Mouse (Mus musculus) CH12.LX (cell line): ENCODE results near the gene Slc16a4. TPM values are rescaled to one million over a fixed set of nuclear protein-coding genes. Genes with fewer than 3 reads are reported as not detected.

Experiments used
- DNase-seq: peaks from one replicate; pipeline ENCODE4 v3.0.0-alpha.2; 2013; ENCODE audit errors: extremely low read depth
- H3K27ac ChIP-seq: 2 replicates; pipeline ENCODE4 v1.5.1; 2012; ENCODE audit warnings: low read depth, mild to moderate bottlenecking, control low read depth, moderate library complexity; ENCODE audit not compliant: insufficient read depth
- H3K27me3 ChIP-seq: replicated peaks from 2 replicates; pipeline ENCODE3; 2012; ENCODE audit warnings: inconsistent platforms
- H3K36me3 ChIP-seq, 2 experiments: replicated peaks in 1 of 2; 2 replicates each; pipeline versions ENCODE3 to v1.6.1; 2012; ENCODE audit warnings: inconsistent platforms in 1 of 2, low read length in 1 of 2, mild to moderate bottlenecking in 1 of 2, mixed read lengths in 1 of 2, moderate library complexity in 1 of 2; ENCODE audit not compliant: control insufficient read depth in 1 of 2, insufficient read depth in 1 of 2
- H3K4me1 ChIP-seq, 2 experiments: 2 replicates each; pipeline ENCODE4 v1.6.1; 2012; ENCODE audit warnings: inconsistent platforms in 1 of 2, moderate library complexity in 1 of 2; ENCODE audit not compliant: insufficient read depth in 2 of 2, control insufficient read depth in 1 of 2
- H3K4me2 ChIP-seq: 2 replicates; pipeline ENCODE4 v1.6.1; 2012; ENCODE audit warnings: low read depth, mild to moderate bottlenecking, control low read depth; ENCODE audit not compliant: poor library complexity, insufficient read depth, severe bottlenecking
- H3K4me3 ChIP-seq, 3 experiments: fragments of 150-350 bp in 1 of 3; sonication (generic) in 1 of 3; replicated peaks in 1 of 3; 2 replicates each; pipeline versions ENCODE3 to v1.5.1; 2011 to 2012; ENCODE audit warnings: low read depth in 2 of 3, low read length in 2 of 3, mild to moderate bottlenecking in 2 of 3, moderate library complexity in 2 of 3, control low read depth in 1 of 3, improper control_type of control experiment in 1 of 3, inconsistent platforms in 1 of 3, mixed read lengths in 1 of 3; ENCODE audit not compliant: poor library complexity in 1 of 3
- H3K79me2 ChIP-seq: replicated peaks from 2 replicates; pipeline ENCODE4 v1.6.1; 2012; ENCODE audit warnings: mild to moderate bottlenecking, moderate library complexity; ENCODE audit not compliant: control insufficient read depth, poor library complexity, insufficient read depth, severe bottlenecking; ENCODE audit errors: extremely low read depth
- H3K9ac ChIP-seq: 2 replicates; pipeline ENCODE4 v1.6.1; 2012; ENCODE audit warnings: low read depth, mild to moderate bottlenecking, control low read depth, moderate library complexity; ENCODE audit not compliant: insufficient read depth
- H3K9me3 ChIP-seq: replicated peaks from 2 replicates; pipeline ENCODE3; 2012; ENCODE audit warnings: low read length, inconsistent platforms, mixed read lengths
- BHLHE40 ChIP-seq: IDR thresholded peaks from 2 replicates; pipeline ENCODE4 v1.6.1; 2011; ENCODE audit warnings: mild to moderate bottlenecking, low read depth, low read length, improper control_type of control experiment
- CHD1 ChIP-seq: IDR thresholded peaks from 2 replicates; pipeline ENCODE4 v1.6.1; 2012; ENCODE audit warnings: low read depth, low read length, improper control_type of control experiment, inconsistent platforms
- CHD2 ChIP-seq: IDR thresholded peaks from 2 replicates; pipeline ENCODE4 v1.6.1; 2011; ENCODE audit warnings: low read length, improper control_type of control experiment
- CTCF ChIP-seq, 2 experiments: IDR thresholded peaks in 1 of 2; conservative IDR thresholded peaks in 1 of 2; 2 replicates each; pipeline ENCODE4 v1.5.1; 2011 to 2012; ENCODE audit warnings: low read depth in 2 of 2, low read length in 2 of 2, improper control_type of control experiment in 1 of 2, inconsistent platforms in 1 of 2, mild to moderate bottlenecking in 1 of 2, moderate library complexity in 1 of 2
- E2F4 ChIP-seq: IDR thresholded peaks from 2 replicates; pipeline ENCODE4 v1.6.1; 2011; ENCODE audit warnings: low read depth, low read length, improper control_type of control experiment; ENCODE audit not compliant: insufficient replicate concordance
- ELF1 ChIP-seq: IDR thresholded peaks from 2 replicates; pipeline ENCODE4 v1.6.1; 2014; ENCODE audit warnings: low read depth, mild to moderate bottlenecking, inconsistent platforms, low read length, improper control_type of control experiment
- EP300 ChIP-seq: IDR thresholded peaks from 2 replicates; pipeline ENCODE4 v1.6.1; 2011; ENCODE audit warnings: low read length, improper control_type of control experiment
- GABPA ChIP-seq: IDR thresholded peaks from 2 replicates; pipeline ENCODE4 v1.6.1; 2012; ENCODE audit warnings: low read depth, low read length, improper control_type of control experiment, inconsistent platforms; ENCODE audit not compliant: insufficient replicate concordance
- IRF4 ChIP-seq: IDR thresholded peaks from 2 replicates; pipeline ENCODE4 v1.6.1; 2014; ENCODE audit warnings: low read depth, mild to moderate bottlenecking, inconsistent platforms, low read length, improper control_type of control experiment
- JUN ChIP-seq: IDR thresholded peaks from 2 replicates; pipeline ENCODE4 v1.6.1; 2011; ENCODE audit warnings: low read depth, mild to moderate bottlenecking, low read length, improper control_type of control experiment, moderate library complexity; ENCODE audit not compliant: insufficient read depth
- KAT2A ChIP-seq: IDR thresholded peaks from 2 replicates; pipeline ENCODE4 v1.6.1; 2012; ENCODE audit warnings: low read length, improper control_type of control experiment, inconsistent platforms; ENCODE audit not compliant: insufficient replicate concordance
- MAFK ChIP-seq: IDR thresholded peaks from 2 replicates; pipeline ENCODE4 v1.6.1; 2011; ENCODE audit warnings: low read length, improper control_type of control experiment; ENCODE audit not compliant: insufficient replicate concordance
- MAZ ChIP-seq: IDR thresholded peaks from 2 replicates; pipeline ENCODE4 v1.6.1; 2012; ENCODE audit warnings: low read depth, mild to moderate bottlenecking, inconsistent platforms, low read length, improper control_type of control experiment, moderate library complexity
- MEF2A ChIP-seq: IDR thresholded peaks from 2 replicates; pipeline ENCODE4 v1.6.1; 2014; ENCODE audit warnings: low read depth, mild to moderate bottlenecking, inconsistent platforms, low read length, improper control_type of control experiment, borderline replicate concordance
- MXI1 ChIP-seq: IDR thresholded peaks from 2 replicates; pipeline ENCODE4 v1.6.1; 2011; ENCODE audit warnings: mild to moderate bottlenecking, low read depth, low read length, improper control_type of control experiment
- NRF1 ChIP-seq: IDR thresholded peaks from 2 replicates; pipeline ENCODE4 v1.6.1; 2014; ENCODE audit warnings: low read depth, mild to moderate bottlenecking, inconsistent platforms, low read length, improper control_type of control experiment, moderate library complexity
- PAX5 ChIP-seq: IDR thresholded peaks from 2 replicates; pipeline ENCODE4 v1.6.1; 2012; ENCODE audit warnings: low read length, inconsistent platforms, mixed read lengths
- POLR2A ChIP-seq: IDR thresholded peaks from 2 replicates; pipeline ENCODE4 v1.6.1; 2011; ENCODE audit warnings: low read depth, mild to moderate bottlenecking, improper control_type of control experiment, low read length
- RCOR1 ChIP-seq: conservative IDR thresholded peaks from 2 replicates; pipeline ENCODE4 v1.6.1; 2012; ENCODE audit warnings: low read depth, mild to moderate bottlenecking, inconsistent platforms, low read length, improper control_type of control experiment
- SMC3 ChIP-seq: IDR thresholded peaks from 2 replicates; pipeline ENCODE4 v1.6.1; 2011; ENCODE audit warnings: low read depth, low read length, improper control_type of control experiment
- UBTF ChIP-seq: IDR thresholded peaks from 2 replicates; pipeline ENCODE4 v1.6.1; 2012; ENCODE audit warnings: low read depth, mild to moderate bottlenecking, inconsistent platforms, low read length, improper control_type of control experiment, moderate library complexity
- USF2 ChIP-seq: conservative IDR thresholded peaks from 2 replicates; pipeline ENCODE4 v1.6.1; 2011; ENCODE audit warnings: low read depth, low read length, improper control_type of control experiment
- ZC3H11A ChIP-seq: IDR thresholded peaks from 2 replicates; pipeline ENCODE4 v1.6.1; 2012; ENCODE audit warnings: low read depth, mild to moderate bottlenecking, inconsistent platforms, low read length, improper control_type of control experiment
- ZKSCAN1 ChIP-seq: IDR thresholded peaks from 2 replicates; pipeline ENCODE4 v1.6.1; 2012; ENCODE audit warnings: low read depth, inconsistent platforms, low read length, improper control_type of control experiment, borderline replicate concordance
- ZMIZ1 ChIP-seq: IDR thresholded peaks from 2 replicates; pipeline ENCODE4 v1.6.1; 2012; ENCODE audit warnings: low read depth, mild to moderate bottlenecking, inconsistent platforms, low read length, improper control_type of control experiment
- ZNF384 ChIP-seq: IDR thresholded peaks from 2 replicates; pipeline ENCODE4 v1.6.1; 2012; ENCODE audit warnings: low read depth, low read length, improper control_type of control experiment, inconsistent platforms
- dilution Hi-C: fragments of 300-500 bp; cut with MboI; formaldehyde crosslinking; loops from 2 replicates; pipeline ENCODE4 v1.14.3; 2020; ENCODE audit warnings: low sequenced_read_pairs; ENCODE audit not compliant: extremely low pct_unique_long_range_greater_than_20kb, extremely low pct_ligation_motif_present
- in situ Hi-C: fragments of 300-500 bp; cut with MboI; formaldehyde crosslinking; loops from 3 replicates; pipeline ENCODE4 v1.14.3; 2019; ENCODE audit warnings: low sequenced_read_pairs, low pct_ligation_motif_present, low pct_unique_long_range_greater_than_20kb, mixed read lengths
- polyA plus RNA-seq: library from polyadenylated mRNA; unstranded; fragments of >175 nt; gene quantifications from 2 replicates; pipeline ENCODE4 v1.2.1, GENCODE M21; 2012; ENCODE audit warnings: low read depth; ENCODE audit not compliant: insufficient read length
- total RNA-seq, 2 experiments: library from RNA; depleted of rRNA; stranded (reverse); fragments of 300-350 nt in 1 of 2; fragments of >200 nt in 1 of 2; gene quantifications; 2 replicates each; pipeline ENCODE4 v1.2.3; 2012 to 2014

Gene Slc16a4
- total and polyA plus RNA-seq, 3 experiments: 0.08 to 0.60 TPM; not detected in 1

- Histone ChIP-seq H3K79me2 (no peaks in the 10 kb centered on the region), H3K9me3 (no peaks in the 10 kb centered on the region), H3K4me2 (no peak overlapping the region), H3K4me3 (no peak overlapping the region), H3K27ac (no peak overlapping the region), H3K36me3 (peaks cover 15 to 31% of the 10 kb centered on the region in 2 experiments), H3K9ac (no peak overlapping the region), H3K27me3 (no peaks in the 10 kb centered on the region), H3K4me1 (no peaks in the 10 kb centered on the region)
- dilution Hi-C loops (no loop called here), in situ Hi-C loops (no loop called here)
- no peak for DNase-seq
- TF ChIP-seq EP300 (no peak), POLR2A (no peak), PAX5 (no peak), IRF4 (no peak), ELF1 (no peak), ZMIZ1 (no peak), NRF1 (no peak), ZKSCAN1 (no peak), ZNF384 (no peak), CHD2 (no peak), MXI1 (no peak), BHLHE40 (no peak), MAZ (no peak), CHD1 (no peak), MEF2A (no peak), MAFK (no peak), E2F4 (no peak), ZC3H11A (no peak), KAT2A (no peak)
These were observed 3.7 kb upstream of the Slc16a4 start for GRCm38 (mm10) chr3:107287346-107287745.

- TF ChIP-seq CHD2 (no peak), CTCF (conservative IDR thresholded peaks at IDR 0.05 in 1 of 2, IDR thresholded peaks at IDR 0.05 in 1 of 2; ENCODE audit: low read depth in 2 of 2, low read length in 2 of 2) (no peak), SMC3 (no peak), RCOR1 (no peak), JUN (no peak), USF2 (no peak), IRF4 (no peak), UBTF (no peak), GABPA (no peak)
- dilution Hi-C loops: no loop called here
These were observed 4.8 kb downstream of the Slc16a4 start for GRCm38 (mm10) chr3:107295672-107296360.

More at GRCm38 (mm10) chr3:107295672-107296360, 4.8 kb downstream of the Slc16a4 start:
- no peak overlapping the region for H3K27ac ChIP-seq
- peaks cover 0 to 3% of the 10 kb centered on the region in 2 experiments for H3K36me3 ChIP-seq
- no peak for DNase-seq
- no peak overlapping the region for H3K9ac ChIP-seq
- no peaks in the 10 kb centered on the region for H3K4me1 ChIP-seq
- H3K27me3 ChIP-seq: no peaks in the 10 kb centered on the region
- H3K79me2 ChIP-seq: no peaks in the 10 kb centered on the region
- no peaks in the 10 kb centered on the region for H3K9me3 ChIP-seq
- in situ Hi-C loops: no loop called here
- no peak overlapping the region for H3K4me3 ChIP-seq
- no peak overlapping the region for H3K4me2 ChIP-seq
